Mouse (Mus musculus) testis, adult 2 months (tissue): ENCODE data around the gene Stt3a.

Source experiments
- CTCF ChIP-seq: fragments of 200-500 bp; IDR thresholded peaks from 2 replicates; pipeline ENCODE4 v1.5.1; 2012; ENCODE audit warnings: low read depth, mild to moderate bottlenecking, inconsistent platforms, low read length, moderate library complexity; ENCODE audit not compliant: control insufficient read depth, insufficient read depth, insufficient replicate concordance
- POLR2A ChIP-seq: fragments of 200-500 bp; IDR thresholded peaks from 2 replicates; pipeline ENCODE4 v1.6.1; 2012; ENCODE audit warnings: low read depth, mild to moderate bottlenecking, inconsistent platforms, low read length, moderate library complexity; ENCODE audit not compliant: control insufficient read depth

- TF ChIP-seq POLR2A = no peak
- no peak for TF ChIP-seq CTCF
Observed at GRCm38 (mm10) chr9:36716624-36717023, 50.9 kb downstream of the Stt3a start.
